Mouse (Mus musculus): Measurements from ENCODE around the gene Spint5. TPM values are rescaled to one million over a fixed set of nuclear protein-coding genes. Genes with fewer than 3 reads are reported as not detected.

Spint5 gene
- total RNA-seq, 2 experiments from 2014 or later: not detected

DNA sequence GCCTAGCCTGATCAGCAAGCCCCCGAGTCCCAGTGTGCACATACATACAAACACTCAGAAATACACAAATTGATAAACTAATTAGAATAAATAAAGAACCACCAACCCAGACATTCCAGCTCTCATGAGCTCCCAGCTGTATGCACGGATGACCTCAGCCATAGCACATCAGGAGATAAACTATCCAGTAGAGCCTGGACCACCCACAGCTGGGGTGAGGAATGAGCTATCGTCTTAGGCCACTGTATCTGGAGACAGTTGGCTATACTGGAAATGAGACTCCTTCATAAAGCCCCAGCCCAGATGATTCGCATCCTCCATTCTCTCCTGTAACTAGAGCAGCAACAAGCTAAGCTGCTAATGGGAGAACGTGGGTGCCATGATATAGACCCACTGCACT lies 19.7 kb downstream of the Spint5 start:
- no peak for ATAC-seq (replicated peaks; ENCODE audit: low FRiP score, poor library complexity, severe bottlenecking)

GRCm38 (mm10) chr2:164735446-164735845 lies 20.3 kb downstream of the Spint5 start:
- no peak for ATAC-seq (replicated peaks; ENCODE audit: low FRiP score, poor library complexity, severe bottlenecking)

DNA sequence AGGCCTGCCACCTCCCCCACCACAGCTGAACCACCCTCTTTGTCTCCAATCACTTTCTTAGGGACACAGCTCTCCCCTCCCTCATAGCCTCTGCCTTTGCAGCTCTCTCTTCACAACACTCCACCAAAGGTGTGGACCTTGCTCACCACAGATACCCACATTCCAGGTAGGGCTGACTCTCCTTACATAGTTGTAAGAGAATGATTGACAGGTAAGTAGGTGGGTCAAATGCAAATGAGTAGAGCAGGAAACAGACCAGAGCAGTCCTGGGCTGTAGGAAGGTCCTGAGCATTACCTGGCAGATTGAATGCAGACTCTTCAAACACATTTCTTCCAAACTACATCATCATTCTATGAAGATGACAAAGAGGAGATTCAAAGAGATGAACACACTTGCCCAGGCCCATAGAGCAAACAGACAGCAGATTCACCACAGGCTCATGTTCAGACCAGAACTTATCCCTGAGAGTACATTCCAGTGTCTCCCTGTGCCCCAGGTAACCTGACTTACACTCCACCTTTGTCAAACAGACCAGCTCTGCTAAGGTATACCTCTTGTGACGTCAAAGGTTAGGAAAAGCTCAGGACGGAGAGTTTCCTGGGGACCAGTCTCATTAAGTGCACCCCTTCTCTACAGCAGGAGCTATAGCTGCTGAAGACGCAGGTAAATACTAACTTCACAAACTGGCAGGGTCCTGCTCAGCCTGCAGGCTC lies 22.4 kb downstream of the Spint5 start:
- no peak for ATAC-seq (replicated peaks; ENCODE audit: low FRiP score, poor library complexity, severe bottlenecking)

DNA sequence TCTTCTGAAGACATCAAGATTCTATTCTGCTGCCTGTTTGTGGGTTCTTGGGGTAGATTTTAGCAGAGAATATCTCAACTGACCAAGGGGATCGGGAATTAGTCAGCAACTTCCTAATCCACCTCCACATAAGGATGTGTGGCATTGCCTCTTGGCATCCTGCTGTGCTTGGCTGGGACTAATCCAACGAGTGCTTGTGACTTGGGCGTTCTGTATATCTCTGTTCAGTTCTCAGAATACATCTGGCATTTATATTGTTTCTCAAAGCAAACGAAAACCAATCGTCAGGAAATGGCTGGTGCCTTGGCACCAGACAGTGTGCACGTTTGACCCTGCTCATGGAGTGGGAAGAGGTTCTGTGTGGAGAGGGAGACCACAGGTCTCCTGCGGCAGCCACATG lies 24.8 kb downstream of the Spint5 start:
- ATAC-seq (replicated peaks; ENCODE audit: low FRiP score, poor library complexity, severe bottlenecking): no peak

GRCm38 (mm10) chr2:164744987-164745386 lies 29.9 kb downstream of the Spint5 start:
- ATAC-seq (replicated peaks; ENCODE audit: low FRiP score, poor library complexity, severe bottlenecking): no peak

GRCm38 (mm10) chr2:164745843-164746479 lies 30.9 kb downstream of the Spint5 start, which contains the start of the genes Wfdc3 and Dnttip1:
Wfdc3 (minus strand) TSS chr2:164745931.
Dnttip1 (plus strand) TSS chr2:164745983.
- ATAC-seq (replicated peaks; ENCODE audit: low FRiP score, poor library complexity, severe bottlenecking): peak; percentile 83

DNA sequence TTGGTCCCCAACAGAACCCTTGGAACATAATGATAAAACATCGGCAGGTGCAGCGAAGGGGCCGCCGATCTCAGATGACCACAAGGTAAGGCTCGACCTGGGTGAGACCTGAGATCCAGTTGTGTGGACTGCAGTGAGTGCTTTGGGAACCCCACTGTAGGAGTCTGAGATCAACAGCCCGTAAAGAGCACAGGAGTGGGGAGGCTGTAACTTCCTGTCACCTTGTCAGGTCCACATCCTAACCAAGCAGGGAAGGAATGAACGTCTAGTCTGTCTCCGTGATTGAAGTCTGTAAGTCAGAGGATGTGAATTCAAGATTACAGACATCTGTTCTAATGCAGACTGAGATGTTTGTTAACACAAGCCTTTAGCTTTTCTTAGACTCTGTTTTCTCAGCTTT lies 31.6 kb downstream of the Spint5 start:
- ATAC-seq (replicated peaks; ENCODE audit: low FRiP score, poor library complexity, severe bottlenecking): peak; percentile 26; the same call in 1 of the 2 replicates

DNA sequence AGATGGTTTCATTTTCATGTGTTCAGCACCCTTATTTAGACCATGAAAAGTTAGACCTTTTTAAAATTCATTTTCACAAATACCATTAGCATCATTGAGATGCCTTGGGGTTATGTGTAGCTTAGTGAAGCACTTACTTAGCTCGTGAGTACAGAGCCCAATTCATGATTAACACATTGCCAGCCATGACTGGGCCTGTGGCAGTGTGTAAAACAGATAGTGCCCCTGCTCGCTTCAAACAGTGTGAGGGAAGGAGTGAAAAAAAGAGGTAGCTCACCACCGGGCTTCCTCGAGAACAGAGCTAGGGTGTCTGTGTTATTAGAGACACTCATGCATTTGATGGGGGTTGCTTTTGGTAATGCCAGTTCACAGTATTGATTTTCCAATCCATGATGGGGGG lies 33.1 kb downstream of the Spint5 start:
- ATAC-seq (replicated peaks; ENCODE audit: low FRiP score, poor library complexity, severe bottlenecking): no peak

- no peak for ATAC-seq (replicated peaks; ENCODE audit: low FRiP score, poor library complexity, severe bottlenecking)
These were observed 33.9 kb downstream of the Spint5 start for GRCm38 (mm10) chr2:164748991-164749390.

GRCm38 (mm10) chr2:164752454-164752853 lies 37.3 kb downstream of the Spint5 start:
- no peak for ATAC-seq (replicated peaks; ENCODE audit: low FRiP score, poor library complexity, severe bottlenecking)

- no peak for ATAC-seq (replicated peaks; ENCODE audit: low FRiP score, poor library complexity, severe bottlenecking)
These were observed 39.0 kb downstream of the Spint5 start for GRCm38 (mm10) chr2:164754105-164754504.

DNA sequence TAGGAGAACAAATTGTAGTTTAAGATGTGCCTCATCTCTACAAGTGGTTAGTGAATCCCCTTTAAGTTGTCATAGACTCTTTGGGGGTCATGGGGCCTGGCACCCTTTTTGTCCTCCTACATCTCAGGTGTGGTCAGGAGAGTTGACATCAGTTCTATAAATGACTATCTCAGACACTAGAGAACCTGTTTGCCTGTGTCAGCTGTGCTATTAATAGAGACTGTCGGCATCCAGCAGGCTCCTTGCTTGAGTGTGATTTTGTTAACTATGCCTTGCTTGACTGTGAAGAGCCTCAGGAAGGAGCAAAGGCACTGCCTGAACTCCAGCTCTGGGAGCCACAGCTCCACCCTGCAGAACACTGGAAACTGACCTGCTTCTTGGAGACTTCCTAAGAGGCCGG lies 39.7 kb downstream of the Spint5 start:
- ATAC-seq (replicated peaks; ENCODE audit: low FRiP score, poor library complexity, severe bottlenecking): no peak

- no peak for ATAC-seq (replicated peaks; ENCODE audit: low FRiP score, poor library complexity, severe bottlenecking)
These were observed 42.7 kb downstream of the Spint5 start for GRCm38 (mm10) chr2:164757841-164758240.

DNA sequence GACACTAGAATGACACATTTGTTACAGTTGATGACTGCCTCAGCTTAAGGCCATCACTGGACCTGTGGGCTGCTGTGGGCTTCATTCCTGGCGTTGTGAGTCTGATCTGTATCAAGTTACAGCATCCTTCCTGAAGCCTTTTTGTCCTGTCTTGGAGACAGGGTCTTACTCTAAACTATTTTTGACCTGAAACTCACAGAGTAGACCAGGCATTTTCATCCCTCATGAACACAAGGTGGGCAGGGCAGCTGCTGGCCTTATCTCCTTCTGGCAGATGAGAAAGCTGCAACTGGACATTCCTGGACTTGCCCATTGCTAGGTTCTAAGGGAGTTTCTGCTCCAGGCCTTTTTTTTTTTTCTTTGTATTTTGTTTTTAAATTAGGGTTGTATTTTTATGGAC lies 43.6 kb downstream of the Spint5 start:
- peak; percentile 65 for ATAC-seq (replicated peaks; ENCODE audit: low FRiP score, poor library complexity, severe bottlenecking)

- peak; percentile 71 for ATAC-seq (replicated peaks; ENCODE audit: low FRiP score, poor library complexity, severe bottlenecking)
These were observed 45.1 kb downstream of the Spint5 start for GRCm38 (mm10) chr2:164760059-164760833.

- peak; percentile 77 for ATAC-seq (replicated peaks; ENCODE audit: low FRiP score, poor library complexity, severe bottlenecking)
These were observed 46.4 kb downstream of the Spint5 start for GRCm38 (mm10) chr2:164761502-164761901.

DNA sequence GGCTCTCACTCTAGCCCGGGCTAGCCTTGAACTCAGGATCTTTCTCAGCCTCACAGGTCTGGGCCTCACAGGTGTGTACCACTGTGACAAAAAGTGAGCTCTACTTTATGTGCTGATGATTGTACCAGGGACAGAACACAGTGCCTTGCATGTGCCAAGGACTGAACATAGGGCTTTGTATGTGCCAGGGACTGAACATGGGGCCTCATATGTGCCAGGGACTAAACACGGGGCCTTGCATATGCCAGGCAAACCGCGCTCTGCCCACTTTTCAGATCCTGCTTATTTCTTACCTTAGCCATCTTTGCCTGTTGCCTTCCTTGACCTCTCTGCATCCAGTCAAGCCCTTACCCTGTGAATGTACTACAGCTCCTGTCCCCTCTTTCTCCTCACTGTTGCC lies 46.9 kb downstream of the Spint5 start:
- no peak for ATAC-seq (replicated peaks; ENCODE audit: low FRiP score, poor library complexity, severe bottlenecking)

DNA sequence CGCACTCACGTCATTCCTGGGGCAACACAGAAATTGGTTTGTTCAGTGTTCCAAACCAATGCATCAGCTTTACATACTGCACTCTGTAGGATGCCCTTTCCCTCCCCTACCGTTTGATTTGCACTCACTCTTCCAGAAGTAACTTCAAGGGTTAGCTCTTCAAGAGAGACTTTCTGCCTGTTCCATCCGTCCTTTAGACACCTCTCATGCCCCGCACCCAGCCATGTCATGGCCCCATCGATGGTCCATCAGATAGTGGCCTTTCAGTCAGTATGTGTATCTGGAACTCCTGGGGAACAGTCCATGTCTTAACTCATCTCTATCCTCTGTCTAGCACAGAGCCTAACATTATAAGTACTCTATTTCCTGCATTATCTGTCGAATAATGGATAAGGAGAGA lies 47.5 kb downstream of the Spint5 start:
- no peak for ATAC-seq (replicated peaks; ENCODE audit: low FRiP score, poor library complexity, severe bottlenecking)

- no peak for ATAC-seq (replicated peaks; ENCODE audit: low FRiP score, poor library complexity, severe bottlenecking)
These were observed 50.7 kb downstream of the Spint5 start for GRCm38 (mm10) chr2:164765841-164766240.

Measured in erythroid progenitor cell, adult 5-6 weeks (primary cell).